Mouse (Mus musculus) forebrain, embryonic 11.5 days (tissue): ENCODE data around the gene Slc35b1. TPM values are rescaled to one million over a fixed set of nuclear protein-coding genes. Genes with fewer than 3 reads are reported as not detected.

Experiments used
- ATAC-seq: fragments of 200-750 bp; cut with Nextera tagmentation; replicated peaks from 2 replicates; pipeline ENCODE4 v1.8.0; 2017; ENCODE audit warnings: moderate TSS enrichment; ENCODE audit not compliant: low FRiP score
- DNase-seq: peaks from one replicate; pipeline ENCODE4 v3.0.0-alpha.2; 2017; ENCODE audit warnings: low spot score
- H3K27ac ChIP-seq: fragments of 300-500 bp; sonication (generic); 2 replicates; pipeline ENCODE4 v1.5.1; 2014; ENCODE audit warnings: low read depth, low read length
- H3K27me3 ChIP-seq: fragments of 300-500 bp; sonication (generic); 2 replicates; pipeline ENCODE4 v1.6.1; 2014; ENCODE audit warnings: mild to moderate bottlenecking, low read length, mixed read lengths; ENCODE audit not compliant: control insufficient read depth, insufficient read depth
- H3K36me3 ChIP-seq: fragments of 300-500 bp; sonication (generic); 2 replicates; pipeline ENCODE4 v1.6.1; 2014; ENCODE audit warnings: mild to moderate bottlenecking, low read length, moderate library complexity, mixed read lengths; ENCODE audit not compliant: control insufficient read depth, insufficient read depth
- H3K4me1 ChIP-seq: fragments of 300-500 bp; sonication (generic); replicated peaks from 2 replicates; pipeline ENCODE4 v1.6.1; 2014; ENCODE audit warnings: low read length, mixed read lengths; ENCODE audit not compliant: control insufficient read depth, insufficient read depth
- H3K4me2 ChIP-seq: fragments of 300-500 bp; sonication (generic); 2 replicates; pipeline ENCODE4 v1.6.1; 2014; ENCODE audit warnings: low read depth, mild to moderate bottlenecking, low read length, moderate library complexity, mixed read lengths; ENCODE audit not compliant: severe bottlenecking
- H3K4me3 ChIP-seq: fragments of 300-500 bp; sonication (generic); 2 replicates; pipeline ENCODE4 v1.5.1; 2014; ENCODE audit warnings: low read depth, low read length
- H3K9ac ChIP-seq: fragments of 300-500 bp; sonication (generic); 2 replicates; pipeline ENCODE4 v1.6.1; 2014; ENCODE audit warnings: low read length
- H3K9me3 ChIP-seq: fragments of 300-500 bp; sonication (generic); 2 replicates; pipeline ENCODE4 v1.6.1; 2016; ENCODE audit warnings: low read length, mixed read lengths; ENCODE audit not compliant: control insufficient read depth
- WGBS: fragments of 180-500 bp; shearing (Covaris S2); extraction: QIAGEN DNeasy Blood & Tissue Kit; methylation state at CpG from one replicate; pipeline ENCODE4 v1.1.7; 2014; 5-methylcytosine and 5-hydroxymethylcytosine counted together
- polyA plus RNA-seq: library from polyadenylated mRNA; unstranded; fragments of >200 nt; fragmentation: Nextera tagmentation; extraction: Ambion mirVana; gene quantifications from 2 replicates; pipeline ENCODE4 v1.2.1, GENCODE M21; 2014

Slc35b1 gene
- polyA plus RNA-seq, 1 experiment from 2014 or later = 116 TPM

GRCm38 (mm10) chr11:95394112-95394511, 9.6 kb downstream of the Slc35b1 start:
- no peak overlapping the region for H3K27ac ChIP-seq
- H3K4me1 ChIP-seq = no peaks in the 10 kb centered on the region
- no peak overlapping the region for H3K9ac ChIP-seq
- H3K4me3 ChIP-seq = no peak overlapping the region
- ATAC-seq (no peak), DNase-seq (no peak)
- H3K4me2 ChIP-seq = no peak overlapping the region
- no peaks in the 10 kb centered on the region for H3K27me3 ChIP-seq
- 62% methylated on average over 5 of the region's 5 CpGs for WGBS
- H3K9me3 ChIP-seq = no peaks in the 10 kb centered on the region
- peaks cover 4% of the 10 kb centered on the region for H3K36me3 ChIP-seq

GRCm38 (mm10) chr11:95396548-95396947, 12.1 kb downstream of the Slc35b1 start:
- no peak for ATAC-seq
- Histone ChIP-seq H3K4me1 (no peaks in the 10 kb centered on the region), H3K27me3 (no peaks in the 10 kb centered on the region), H3K27ac (no peak overlapping the region), H3K9me3 (no peaks in the 10 kb centered on the region), H3K4me2 (no peak overlapping the region), H3K9ac (no peak overlapping the region), H3K4me3 (no peak overlapping the region), H3K36me3 (no peaks in the 10 kb centered on the region)
- 60% methylated on average over 1 of the region's 1 CpGs for WGBS
- no peak for DNase-seq

GRCm38 (mm10) chr11:95397843-95398835, 13.6 kb downstream of the Slc35b1 start:
- DNase-seq (peak; percentile 88), ATAC-seq (no peak)
- 64% methylated on average over 14 of the region's 14 CpGs for WGBS

GRCm38 (mm10) chr11:95399520-95400020, 15.1 kb downstream of the Slc35b1 start:
- H3K4me2 ChIP-seq = no peak overlapping the region
- no peak overlapping the region for H3K9ac ChIP-seq
- no peak overlapping the region for H3K4me3 ChIP-seq
- WGBS = 80% methylated on average over 13 of the region's 13 CpGs
- H3K4me1 ChIP-seq = peaks cover 2% of the 10 kb centered on the region; the same call in 1 of the 2 replicates
- no peak overlapping the region for H3K27ac ChIP-seq
- DNase-seq = no peak
- H3K9me3 ChIP-seq = no peaks in the 10 kb centered on the region
- H3K36me3 ChIP-seq = no peaks in the 10 kb centered on the region
- ATAC-seq = no peak
- H3K27me3 ChIP-seq = no peaks in the 10 kb centered on the region

More at GRCm38 (mm10) chr11:95397843-95398835, 13.6 kb downstream of the Slc35b1 start:
- Histone ChIP-seq H3K27me3 (no peaks in the 10 kb centered on the region), H3K36me3 (no peaks in the 10 kb centered on the region), H3K27ac (no peak overlapping the region), H3K4me2 (peak overlapping the region; percentile 9; the same call in 1 of the 2 replicates), H3K4me1 (peaks cover 2% of the 10 kb centered on the region; the same call in 1 of the 2 replicates), H3K4me3 (no peak overlapping the region), H3K9me3 (no peaks in the 10 kb centered on the region), H3K9ac (no peak overlapping the region)

- Histone ChIP-seq H3K4me1 (peaks cover 2% of the 10 kb centered on the region; the same call in 1 of the 2 replicates), H3K4me3 (no peak overlapping the region), H3K9me3 (no peaks in the 10 kb centered on the region), H3K4me2 (no peak overlapping the region), H3K27ac (no peak overlapping the region), H3K27me3 (no peaks in the 10 kb centered on the region), H3K9ac (no peak overlapping the region), H3K36me3 (no peaks in the 10 kb centered on the region)
- 91% methylated on average over 5 of the region's 5 CpGs for WGBS
- DNase-seq = no peak
- no peak for ATAC-seq
Measured at GRCm38 (mm10) chr11:95401568-95401967, 17.1 kb downstream of the Slc35b1 start.

GRCm38 (mm10) chr11:95402196-95402595, 17.7 kb downstream of the Slc35b1 start:
- no peaks in the 10 kb centered on the region for H3K36me3 ChIP-seq
- H3K4me3 ChIP-seq = no peak overlapping the region
- no peaks in the 10 kb centered on the region for H3K9me3 ChIP-seq
- H3K9ac ChIP-seq = no peak overlapping the region
- DNase-seq (no peak), ATAC-seq (no peak)
- 19% methylated on average over 5 of the region's 5 CpGs for WGBS
- H3K4me2 ChIP-seq = no peak overlapping the region
- no peaks in the 10 kb centered on the region for H3K27me3 ChIP-seq
- no peak overlapping the region for H3K27ac ChIP-seq
- H3K4me1 ChIP-seq = peaks cover 2% of the 10 kb centered on the region; the same call in 1 of the 2 replicates

- H3K27ac ChIP-seq = no peak overlapping the region
- no peaks in the 10 kb centered on the region for H3K9me3 ChIP-seq
- peaks cover 2% of the 10 kb centered on the region; the same call in 1 of the 2 replicates for H3K4me1 ChIP-seq
- H3K36me3 ChIP-seq = no peaks in the 10 kb centered on the region
- no peak overlapping the region for H3K9ac ChIP-seq
- DNase-seq (no peak), ATAC-seq (no peak)
- H3K4me2 ChIP-seq = no peak overlapping the region
- H3K27me3 ChIP-seq = no peaks in the 10 kb centered on the region
- no peak overlapping the region for H3K4me3 ChIP-seq
- 32% methylated on average over 8 of the region's 8 CpGs for WGBS
Measured at GRCm38 (mm10) chr11:95402658-95403101, 18.2 kb downstream of the Slc35b1 start.

- Histone ChIP-seq H3K9me3 (no peaks in the 10 kb centered on the region), H3K4me1 (peaks cover 2% of the 10 kb centered on the region; the same call in 1 of the 2 replicates), H3K27ac (no peak overlapping the region), H3K4me2 (no peak overlapping the region), H3K4me3 (no peak overlapping the region), H3K36me3 (no peaks in the 10 kb centered on the region), H3K9ac (no peak overlapping the region), H3K27me3 (no peaks in the 10 kb centered on the region)
- DNase-seq (no peak), ATAC-seq (no peak)
- WGBS = 63% methylated on average over 16 of the region's 16 CpGs
Measured at GRCm38 (mm10) chr11:95403382-95404340, 19.2 kb downstream of the Slc35b1 start.
